Mouse (Mus musculus): ENCODE data around the gene Cbln1.

GRCm38 (mm10) chr8:87473940-87474339, 1.5 kb upstream of the Cbln1 start:
- no peak for TF ChIP-seq MYC (IDR thresholded peaks at IDR 0.05; ENCODE audit: low read depth, low read length)
- no peak for TF ChIP-seq CHD2 (IDR thresholded peaks at IDR 0.05; ENCODE audit: low read length)
- TF ChIP-seq CTCF (conservative IDR thresholded peaks at IDR 0.05 in 1 of 2, IDR thresholded peaks at IDR 0.05 in 1 of 2; ENCODE audit: low read depth in 2 of 2, low read length in 2 of 2) = no peak
- TF ChIP-seq MXI1 (IDR thresholded peaks at IDR 0.05; ENCODE audit: low read depth, low read length) = no peak
- no peak for TF ChIP-seq JUND (conservative IDR thresholded peaks at IDR 0.05; ENCODE audit: low read depth, low read length)
- no peak for TF ChIP-seq TBP (conservative IDR thresholded peaks at IDR 0.05; ENCODE audit: low read depth, low read length)
- TF ChIP-seq POLR2A (IDR thresholded peaks at IDR 0.05; ENCODE audit: low read depth, low read length) = no peak
- TF ChIP-seq ZC3H11A (IDR thresholded peaks at IDR 0.05; ENCODE audit: low read depth, low read length) = no peak
- no peak for TF ChIP-seq USF2 (conservative IDR thresholded peaks at IDR 0.05; ENCODE audit: low read depth, low read length)
- no peak for TF ChIP-seq JUN (IDR thresholded peaks at IDR 0.05; ENCODE audit: insufficient read depth, low read depth, low read length)
